Mouse (Mus musculus): Measurements from ENCODE around the gene Tas2r122.
"Not testable (repeated sequence)": the region's sequence is repeated elsewhere in the genome, so short reads cannot be mapped to it uniquely, and the experiment has no call there.

Gene Tas2r122

GRCm38 (mm10) chr6:132711828-132712227 lies at the start of gene Tas2r122:
TSS of gene Tas2r122 (minus strand) at chr6:132711928.
- DNase-seq (ENCODE audit: low read depth, low spot score): no peak

GRCm38 (mm10) chr6:132754430-132754829 lies 42.7 kb upstream of the Tas2r122 start, which contains the start of gene Tas2r124:
TSS of gene Tas2r124 (plus strand) at chr6:132754730.
- no peak for DNase-seq (ENCODE audit: low read depth, low spot score)

GRCm38 (mm10) chr6:132750206-132750605 lies 38.5 kb upstream of the Tas2r122 start:
- no peak for DNase-seq (ENCODE audit: low read depth, low spot score)

GRCm38 (mm10) chr6:132737935-132738334 lies 26.2 kb upstream of the Tas2r122 start, which contains the start of gene Tas2r115:
TSS of gene Tas2r115 (minus strand) at chr6:132738035.
- no peak for DNase-seq (ENCODE audit: low read depth, low spot score)

- DNase-seq (ENCODE audit: low read depth, low spot score): no peak
These were observed 10.8 kb downstream of the Tas2r122 start, which contains the start of gene Tas2r121 for GRCm38 (mm10) chr6:132700907-132701306. TSS of gene Tas2r121 (minus strand) at chr6:132701007.

GRCm38 (mm10) chr6:132691596-132691995 lies 20.1 kb downstream of the Tas2r122 start:
- not testable (repeated sequence) for DNase-seq (ENCODE audit: low read depth, low spot score)
